Mouse (Mus musculus) MEL (cell line): Measurements from ENCODE around the gene Smo. TPM values are rescaled to one million over a fixed set of nuclear protein-coding genes. Genes with fewer than 3 reads are reported as not detected.

Source experiments
- DNase-seq: peaks from one replicate; pipeline ENCODE4 v3.0.0; 2011; ENCODE audit warnings: low read depth, low spot score
- H3K27ac ChIP-seq: 2 replicates; pipeline ENCODE4 v1.5.1; 2012; ENCODE audit warnings: low read depth, mild to moderate bottlenecking, control low read depth, low read length, moderate library complexity; ENCODE audit not compliant: control insufficient read depth
- H3K27me3 ChIP-seq, 2 experiments: fragments of 150-350 bp in 1 of 2; sonication (generic) in 1 of 2; 2 replicates each; pipeline ENCODE4 v1.6.1; 2012; ENCODE audit warnings: low read length in 2 of 2, mild to moderate bottlenecking in 2 of 2, improper control_type of control experiment in 1 of 2, moderate library complexity in 1 of 2; ENCODE audit not compliant: insufficient read depth in 2 of 2, control insufficient read depth in 1 of 2
- H3K36me3 ChIP-seq, 2 experiments: 2 replicates each; pipeline ENCODE4 v1.6.1; 2012 to 2014; ENCODE audit warnings: low read length in 2 of 2, improper control_type of control experiment in 1 of 2, inconsistent platforms in 1 of 2, mild to moderate bottlenecking in 1 of 2; ENCODE audit not compliant: insufficient read depth in 2 of 2, control insufficient read depth in 1 of 2
- H3K4me1 ChIP-seq, 2 experiments: fragments of 150-350 bp in 1 of 2; sonication (generic) in 1 of 2; 2 replicates each; pipeline ENCODE4 v1.6.1; 2012; ENCODE audit warnings: low read length in 2 of 2, improper control_type of control experiment in 1 of 2, mild to moderate bottlenecking in 1 of 2; ENCODE audit not compliant: insufficient read depth in 2 of 2, control insufficient read depth in 1 of 2
- H3K4me3 ChIP-seq, 2 experiments: fragments of 150-350 bp in 1 of 2; sonication (generic) in 1 of 2; 2 replicates each; pipeline ENCODE4 v1.5.1; 2012; ENCODE audit warnings: low read depth in 2 of 2, low read length in 2 of 2, mild to moderate bottlenecking in 2 of 2, moderate library complexity in 2 of 2, control low read depth in 1 of 2, improper control_type of control experiment in 1 of 2; ENCODE audit not compliant: control insufficient read depth in 1 of 2, insufficient read depth in 1 of 2
- H3K79me2 ChIP-seq: 2 replicates; pipeline ENCODE4 v1.6.1; 2012; ENCODE audit warnings: mild to moderate bottlenecking, low read length, moderate library complexity; ENCODE audit not compliant: control insufficient read depth, poor library complexity, insufficient read depth
- H3K9ac ChIP-seq: 2 replicates; pipeline ENCODE4 v1.6.1; 2012; ENCODE audit warnings: low read depth, mild to moderate bottlenecking, control low read depth, low read length, moderate library complexity; ENCODE audit not compliant: control insufficient read depth, poor library complexity, severe bottlenecking
- H3K9me3 ChIP-seq: fragments of 150-350 bp; sonication (generic); replicated peaks from 2 replicates; pipeline ENCODE4 v1.6.1; 2012; ENCODE audit warnings: mild to moderate bottlenecking, low read length, improper control_type of control experiment, moderate library complexity; ENCODE audit not compliant: insufficient read depth
- CHD2 ChIP-seq: IDR thresholded peaks from 2 replicates; pipeline ENCODE4 v1.6.1; 2011; ENCODE audit warnings: low read length, improper control_type of control experiment
- CTCF ChIP-seq, 3 experiments: IDR thresholded peaks in 2 of 3; conservative IDR thresholded peaks in 1 of 3; 2 replicates each; pipeline ENCODE4 v1.5.1; 2011 to 2012; ENCODE audit warnings: low read length in 3 of 3, low read depth in 2 of 3, mild to moderate bottlenecking in 2 of 3, improper control_type of control experiment in 1 of 3, inconsistent platforms in 1 of 3, mixed read lengths in 1 of 3, moderate library complexity in 1 of 3; ENCODE audit not compliant: control insufficient read depth in 1 of 3, insufficient read depth in 1 of 3, poor library complexity in 1 of 3, severe bottlenecking in 1 of 3
- ELF1 ChIP-seq: IDR thresholded peaks from 2 replicates; pipeline ENCODE4 v1.6.1; 2014; ENCODE audit warnings: low read depth, mild to moderate bottlenecking, inconsistent platforms, low read length, improper control_type of control experiment, moderate library complexity
- EP300 ChIP-seq, 2 experiments: IDR thresholded peaks; 2 replicates each; pipeline ENCODE4 v1.6.1; 2011; ENCODE audit warnings: improper control_type of control experiment in 2 of 2, low read length in 2 of 2, low read depth in 1 of 2, mild to moderate bottlenecking in 1 of 2
- GATA1 ChIP-seq: IDR thresholded peaks from 2 replicates; pipeline ENCODE4 v1.6.1; 2011; ENCODE audit warnings: low read depth, low read length, improper control_type of control experiment
- HCFC1 ChIP-seq: IDR thresholded peaks from 2 replicates; pipeline ENCODE4 v1.6.1; 2012; ENCODE audit warnings: low read depth, mild to moderate bottlenecking, inconsistent platforms, low read length, improper control_type of control experiment, moderate library complexity
- KAT2A ChIP-seq: conservative IDR thresholded peaks from 2 replicates; pipeline ENCODE4 v1.6.1; 2012; ENCODE audit warnings: low read depth, low read length, improper control_type of control experiment, inconsistent platforms
- MAX ChIP-seq: IDR thresholded peaks from 2 replicates; pipeline ENCODE4 v1.6.1; 2011; ENCODE audit warnings: low read length, improper control_type of control experiment
- MEF2A ChIP-seq: IDR thresholded peaks from 2 replicates; pipeline ENCODE4 v1.6.1; 2014; ENCODE audit warnings: low read depth, mild to moderate bottlenecking, inconsistent platforms, low read length, improper control_type of control experiment; ENCODE audit not compliant: poor library complexity, insufficient replicate concordance, severe bottlenecking; ENCODE audit errors: extremely low read depth
- MXI1 ChIP-seq: IDR thresholded peaks from 2 replicates; pipeline ENCODE4 v1.6.1; 2011; ENCODE audit warnings: mild to moderate bottlenecking, low read depth, low read length, improper control_type of control experiment
- MYC ChIP-seq: IDR thresholded peaks from 2 replicates; pipeline ENCODE4 v1.6.1; 2011; ENCODE audit warnings: low read depth, mild to moderate bottlenecking, low read length, improper control_type of control experiment, moderate library complexity
- POLR2AphosphoS2 ChIP-seq: IDR thresholded peaks from 2 replicates; pipeline ENCODE4 v1.6.1; 2011; ENCODE audit warnings: low read length, improper control_type of control experiment
- POLR2AphosphoS5 ChIP-seq: IDR thresholded peaks from 2 replicates; pipeline ENCODE4 v1.6.1; 2012; ENCODE audit warnings: low read depth, borderline replicate concordance, mild to moderate bottlenecking, inconsistent platforms, low read length, moderate library complexity, mixed read lengths
- RCOR1 ChIP-seq: IDR thresholded peaks from 2 replicates; pipeline ENCODE4 v1.6.1; 2012; ENCODE audit warnings: low read depth, mild to moderate bottlenecking, inconsistent platforms, low read length, improper control_type of control experiment
- SIN3A ChIP-seq: IDR thresholded peaks from 2 replicates; pipeline ENCODE4 v1.6.1; 2012; ENCODE audit warnings: low read length, improper control_type of control experiment, inconsistent platforms
- TAL1 ChIP-seq: IDR thresholded peaks from 2 replicates; pipeline ENCODE4 v1.6.1; 2012; ENCODE audit warnings: mild to moderate bottlenecking, inconsistent platforms, low read length, moderate library complexity, mixed read lengths
- TCF12 ChIP-seq: IDR thresholded peaks from 2 replicates; pipeline ENCODE4 v1.6.1; 2014; ENCODE audit warnings: low read depth, mild to moderate bottlenecking, inconsistent platforms, low read length, improper control_type of control experiment, moderate library complexity
- UBTF ChIP-seq: IDR thresholded peaks from 2 replicates; pipeline ENCODE4 v1.6.1; 2012; ENCODE audit warnings: low read depth, mild to moderate bottlenecking, inconsistent platforms, low read length, improper control_type of control experiment, moderate library complexity, borderline replicate concordance; ENCODE audit not compliant: insufficient read depth
- USF1 ChIP-seq: IDR thresholded peaks from 2 replicates; pipeline ENCODE4 v1.6.1; 2014; ENCODE audit warnings: low read depth, mild to moderate bottlenecking, inconsistent platforms, low read length, improper control_type of control experiment, moderate library complexity
- USF2 ChIP-seq, 2 experiments: IDR thresholded peaks; 2 replicates each; pipeline ENCODE4 v1.6.1; 2011 to 2012; ENCODE audit warnings: improper control_type of control experiment in 2 of 2, low read length in 2 of 2, borderline replicate concordance in 1 of 2, inconsistent platforms in 1 of 2, low read depth in 1 of 2, mild to moderate bottlenecking in 1 of 2; ENCODE audit not compliant: insufficient read depth in 1 of 2
- ZKSCAN1 ChIP-seq: IDR thresholded peaks from 2 replicates; pipeline ENCODE4 v1.6.1; 2012; ENCODE audit warnings: low read depth, mild to moderate bottlenecking, inconsistent platforms, low read length, improper control_type of control experiment, moderate library complexity
- ZNF384 ChIP-seq: IDR thresholded peaks from 2 replicates; pipeline ENCODE4 v1.6.1; 2012; ENCODE audit warnings: low read depth, mild to moderate bottlenecking, inconsistent platforms, low read length, improper control_type of control experiment
- polyA plus RNA-seq, 2 experiments: library from polyadenylated mRNA; stranded (reverse) in 1 of 2; unstranded in 1 of 2; fragments of >175 nt in 1 of 2; fragments of >200 nt in 1 of 2; gene quantifications; 2 replicates each; pipeline versions ENCODE4 v1.2.1 to v1.2.4; 2012; ENCODE audit warnings: low replicate concordance in 2 of 2, low read depth in 1 of 2; ENCODE audit not compliant: insufficient read length in 2 of 2, insufficient read depth in 1 of 2, missing spikeins in 1 of 2
- total RNA-seq: library from RNA; depleted of rRNA; stranded (reverse); fragments of 300-350 nt; gene quantifications from 2 replicates; pipeline ENCODE4 v1.2.3, GENCODE M21; 2012

Smo gene
- total and polyA plus RNA-seq, 3 experiments: 62.6 to 83.7 TPM; not detected in 1

GRCm38 (mm10) chr6:29728035-29728434 lies 7.3 kb upstream of the Smo start:
- peaks cover 0 to 6% of the 10 kb centered on the region in 2 experiments; a peak in 1 of 4 replicates for H3K36me3 ChIP-seq
- H3K79me2 ChIP-seq: no peaks in the 10 kb centered on the region
- H3K27me3 ChIP-seq: no peaks in the 10 kb centered on the region
- H3K4me3 ChIP-seq: peak overlapping the region in 1 of 2 experiments; percentile 10; a peak in 1 of 4 replicates
- no peak overlapping the region for H3K9ac ChIP-seq
- TF ChIP-seq HCFC1: peak; percentile 51; the same call in 1 of the 2 replicates
- TF ChIP-seq USF1: no peak
- peak; percentile 72 for TF ChIP-seq ZNF384
- TF ChIP-seq ELF1: peak; percentile 76
- TF ChIP-seq SIN3A: peak; percentile 16; the same call in 1 of the 2 replicates
- no peak for TF ChIP-seq GATA1
- DNase-seq: peak; percentile 61
- peaks cover 0 to 9% of the 10 kb centered on the region in 2 experiments; a peak in 2 of 4 replicates for H3K4me1 ChIP-seq
- H3K9me3 ChIP-seq: no peaks in the 10 kb centered on the region
- no peak overlapping the region for H3K27ac ChIP-seq

- Histone ChIP-seq H3K4me3 (no peak overlapping the region), H3K27me3 (no peaks in the 10 kb centered on the region), H3K79me2 (no peaks in the 10 kb centered on the region), H3K9ac (no peak overlapping the region), H3K9me3 (no peaks in the 10 kb centered on the region), H3K4me1 (peaks cover 0 to 11% of the 10 kb centered on the region in 2 experiments; a peak in 2 of 4 replicates), H3K36me3 (peaks cover 0 to 9% of the 10 kb centered on the region in 2 experiments; a peak in 1 of 4 replicates), H3K27ac (no peak overlapping the region)
- no peak for TF ChIP-seq CTCF (IDR thresholded peaks at IDR 0.05 in 2 of 3, conservative IDR thresholded peaks at IDR 0.05 in 1 of 3; ENCODE audit: control insufficient read depth in 1 of 3, insufficient read depth in 1 of 3, low read depth in 2 of 3, low read length in 3 of 3, poor library complexity in 1 of 3, severe bottlenecking in 1 of 3)
- TF ChIP-seq MXI1: no peak
- no peak for TF ChIP-seq ELF1
- TF ChIP-seq TCF12: no peak
- no peak for DNase-seq
Observed at GRCm38 (mm10) chr6:29729491-29729890, 5.8 kb upstream of the Smo start.

- Histone ChIP-seq H3K36me3 (peaks cover 0 to 15% of the 10 kb centered on the region in 2 experiments; a peak in 2 of 4 replicates), H3K79me2 (peaks cover 26% of the 10 kb centered on the region), H3K27me3 (no peaks in the 10 kb centered on the region), H3K9me3 (no peaks in the 10 kb centered on the region), H3K9ac (peak overlapping the region; percentile 97), H3K27ac (peak overlapping the region; percentile 10), H3K4me3 (peak overlapping the region; percentile 68 to 89), H3K4me1 (peaks cover 2 to 22% of the 10 kb centered on the region in 2 experiments)
- peak; percentile 73 for DNase-seq
- TF ChIP-seq EP300 (IDR thresholded peaks at IDR 0.05; ENCODE audit: low read depth in 1 of 2, low read length in 2 of 2): no peak
- no peak for TF ChIP-seq CHD2
- TF ChIP-seq MAX: no peak; the same call in 1 of the 2 replicates
- no peak for TF ChIP-seq GATA1
- no peak for TF ChIP-seq POLR2AphosphoS2
- no peak for TF ChIP-seq KAT2A
- no peak for TF ChIP-seq POLR2AphosphoS5
- TF ChIP-seq MEF2A: no peak
- no peak for TF ChIP-seq RCOR1
- TF ChIP-seq USF2 (IDR thresholded peaks at IDR 0.05; ENCODE audit: borderline replicate concordance in 1 of 2, insufficient read depth in 1 of 2, low read depth in 1 of 2, low read length in 2 of 2): no peak
- TF ChIP-seq TCF12: 0 out of 2 replicates have a peak, but pooled peaks have one; percentile 33
- TF ChIP-seq TAL1: no peak
- TF ChIP-seq MYC: no peak
- no peak for TF ChIP-seq ZKSCAN1
- no peak for TF ChIP-seq ELF1
- TF ChIP-seq ZNF384: no peak
- no peak for TF ChIP-seq CTCF (IDR thresholded peaks at IDR 0.05 in 2 of 3, conservative IDR thresholded peaks at IDR 0.05 in 1 of 3; ENCODE audit: control insufficient read depth in 1 of 3, insufficient read depth in 1 of 3, low read depth in 2 of 3, low read length in 3 of 3, poor library complexity in 1 of 3, severe bottlenecking in 1 of 3)
- TF ChIP-seq UBTF: no peak
Observed at GRCm38 (mm10) chr6:29735689-29736451, 567 bp downstream of the Smo start.
